Mouse (Mus musculus) limb, embryonic 10.5 days (tissue): ENCODE results near the gene Mindy3. TPM values are rescaled to one million over a fixed set of nuclear protein-coding genes. Genes with fewer than 3 reads are reported as not detected.

ENCODE experiments used
- DNase-seq: peaks from one replicate; pipeline ENCODE4 v3.0.0-alpha.2; 2017; ENCODE audit warnings: low spot score
- H3K27ac ChIP-seq: fragments of 300-500 bp; sonication (generic); 2 replicates; pipeline ENCODE4 v1.5.1; 2016; ENCODE audit warnings: mild to moderate bottlenecking
- H3K27me3 ChIP-seq: fragments of 300-500 bp; sonication (generic); 2 replicates; pipeline ENCODE4 v1.6.1; 2016; ENCODE audit warnings: low read depth, mild to moderate bottlenecking; ENCODE audit not compliant: poor library complexity, severe bottlenecking
- H3K36me3 ChIP-seq: fragments of 300-500 bp; sonication (generic); 2 replicates; pipeline ENCODE4 v1.6.1; 2016; ENCODE audit warnings: mild to moderate bottlenecking, moderate library complexity
- H3K4me1 ChIP-seq: fragments of 300-500 bp; sonication (generic); 2 replicates; pipeline ENCODE4 v1.6.1; 2016
- H3K4me3 ChIP-seq: fragments of 300-500 bp; sonication (generic); 2 replicates; pipeline ENCODE4 v1.5.1; 2016; ENCODE audit warnings: mild to moderate bottlenecking, moderate library complexity
- H3K9me3 ChIP-seq: fragments of 300-500 bp; sonication (generic); replicated peaks from 2 replicates; pipeline ENCODE4 v1.6.1; 2016; ENCODE audit warnings: mild to moderate bottlenecking
- WGBS: fragments of 180-500 bp; shearing (Covaris S2); methylation state at CpG from one replicate; pipeline ENCODE4 v1.1.7; 2016; 5-methylcytosine and 5-hydroxymethylcytosine counted together
- polyA plus RNA-seq: library from polyadenylated mRNA; unstranded; fragments of >200 nt; fragmentation: Nextera tagmentation; extraction: Ambion mirVana; gene quantifications from 2 replicates; pipeline ENCODE4 v1.2.1, GENCODE M21; 2016

Mindy3 gene
- polyA plus RNA-seq, 1 experiment from 2014 or later, result 24.6 TPM

DNA sequence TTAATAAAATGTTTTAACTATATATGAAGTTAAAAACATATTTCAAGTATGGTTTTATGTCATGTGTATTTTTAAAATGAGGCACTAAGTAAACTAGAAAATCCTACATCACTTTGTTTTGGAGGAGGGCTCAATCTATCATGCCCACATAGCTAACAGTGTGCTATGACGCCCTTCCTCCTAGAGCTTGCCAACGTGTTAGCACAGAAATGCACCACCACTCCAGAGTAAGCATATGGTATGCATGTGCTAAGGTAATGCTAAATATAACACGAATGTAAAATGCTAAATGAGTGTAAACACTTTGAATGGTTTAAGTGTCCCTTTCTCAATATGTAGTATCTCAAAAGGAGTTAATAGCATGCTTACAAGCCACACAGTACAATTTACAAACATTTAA is 16.8 kb downstream of the Mindy3 start:
- WGBS, result 78% methylated on average over 3 of the region's 3 CpGs
- H3K4me1 ChIP-seq, result no peaks in the 10 kb centered on the region

DNA sequence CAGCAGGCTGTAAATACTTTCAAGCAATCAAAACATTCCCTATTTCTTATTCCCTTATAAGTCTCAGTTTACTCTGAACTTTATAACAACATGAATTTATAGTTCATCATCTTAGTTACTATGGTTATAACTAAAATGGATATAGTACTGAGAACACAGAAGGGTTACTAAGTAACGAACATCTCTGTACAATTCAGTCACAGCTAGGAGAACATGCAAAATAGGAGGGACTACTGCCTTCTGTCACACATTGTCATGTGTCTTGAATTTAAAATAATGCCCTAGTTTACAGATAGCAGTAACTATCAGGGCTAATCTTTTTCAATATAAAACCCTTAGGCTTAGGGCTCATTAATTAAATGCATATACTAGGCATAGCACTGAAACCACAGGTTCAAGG is 18.1 kb downstream of the Mindy3 start:
- Histone ChIP-seq H3K27ac (no peak overlapping the region), H3K9me3 (no peaks in the 10 kb centered on the region), H3K4me1 (no peaks in the 10 kb centered on the region), H3K36me3 (no peaks in the 10 kb centered on the region), H3K27me3 (no peaks in the 10 kb centered on the region), H3K4me3 (no peak overlapping the region)
- WGBS, result 98% methylated on average over 1 of the region's 1 CpGs
- DNase-seq, result no peak

More for the DNA sequence above, 16.8 kb downstream of the Mindy3 start:
- Histone ChIP-seq H3K9me3 (no peaks in the 10 kb centered on the region), H3K36me3 (no peaks in the 10 kb centered on the region), H3K27ac (no peak overlapping the region), H3K4me3 (no peak overlapping the region), H3K27me3 (no peaks in the 10 kb centered on the region)
- DNase-seq, result no peak

DNA sequence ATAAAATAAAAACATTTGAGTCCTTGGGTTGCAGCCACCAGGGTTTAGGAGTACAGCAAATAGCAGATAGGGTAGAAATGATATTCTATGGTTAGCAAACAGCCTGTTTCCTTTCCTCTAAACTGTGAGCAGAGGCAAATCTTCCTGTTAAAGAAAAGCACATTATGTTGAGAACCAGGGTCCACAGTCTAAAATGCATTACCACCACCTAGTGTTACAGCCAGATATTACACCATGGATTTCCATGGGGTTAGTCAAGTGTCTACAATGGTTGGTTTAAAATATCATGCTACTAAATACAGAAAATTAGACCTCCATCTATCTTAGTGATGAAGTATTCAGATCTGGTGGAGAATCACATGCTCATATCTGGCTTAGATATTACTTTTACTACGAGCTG is 30.2 kb downstream of the Mindy3 start:
- Histone ChIP-seq H3K4me1 (no peaks in the 10 kb centered on the region), H3K9me3 (no peaks in the 10 kb centered on the region), H3K4me3 (no peak overlapping the region), H3K27me3 (no peaks in the 10 kb centered on the region), H3K36me3 (peaks cover 15% of the 10 kb centered on the region), H3K27ac (no peak overlapping the region)
- WGBS, result 45% methylated on average over 1 of the region's 1 CpGs
- no peak for DNase-seq

DNA sequence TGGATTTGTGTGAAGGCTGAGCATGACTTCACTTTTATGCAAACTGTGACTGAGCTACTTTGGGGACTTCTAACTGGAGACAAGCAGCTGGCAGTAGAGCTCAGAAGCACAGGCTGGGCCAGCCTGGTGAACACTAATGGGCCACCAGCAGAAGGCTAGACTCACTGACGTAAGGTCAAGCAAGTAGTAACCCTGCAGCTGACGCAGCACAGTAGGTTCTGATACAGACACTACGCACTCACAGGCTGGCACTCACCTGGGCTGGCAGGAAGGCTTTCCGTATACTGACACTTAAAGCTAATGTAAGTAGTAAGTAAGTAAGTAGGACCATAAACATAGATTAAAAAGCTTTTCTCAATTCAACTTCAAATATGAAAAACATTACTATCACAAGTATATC is 30.7 kb downstream of the Mindy3 start:
- WGBS, result 91% methylated on average over 4 of the region's 4 CpGs
- no peak overlapping the region for H3K27ac ChIP-seq
- no peaks in the 10 kb centered on the region for H3K9me3 ChIP-seq
- no peak overlapping the region for H3K4me3 ChIP-seq
- no peaks in the 10 kb centered on the region for H3K4me1 ChIP-seq
- H3K27me3 ChIP-seq, result no peaks in the 10 kb centered on the region
- DNase-seq, result no peak
- H3K36me3 ChIP-seq, result peaks cover 15% of the 10 kb centered on the region

DNA sequence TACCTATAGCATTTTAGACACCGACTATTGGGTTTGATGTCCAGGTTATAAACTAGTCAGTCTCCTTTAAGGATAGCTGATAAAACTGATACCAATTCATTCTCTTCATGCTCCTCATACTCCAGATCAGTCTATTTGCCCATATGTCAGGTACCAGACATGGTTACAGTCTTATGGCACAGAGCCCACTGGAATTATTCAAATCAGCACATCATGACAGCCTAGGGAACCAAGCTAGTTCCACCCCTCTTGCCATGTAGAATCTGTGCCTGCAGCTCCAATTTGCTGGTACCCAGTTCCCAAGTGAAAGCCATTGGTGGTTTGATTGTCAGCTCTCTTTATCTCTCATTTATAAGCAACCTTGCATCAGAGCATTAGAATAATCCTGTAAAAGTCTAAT is 34.9 kb downstream of the Mindy3 start:
- Histone ChIP-seq H3K4me1 (peaks cover 4% of the 10 kb centered on the region; the same call in 1 of the 2 replicates), H3K27ac (no peak overlapping the region), H3K36me3 (peaks cover 15% of the 10 kb centered on the region), H3K27me3 (no peaks in the 10 kb centered on the region), H3K9me3 (no peaks in the 10 kb centered on the region), H3K4me3 (no peak overlapping the region)
- DNase-seq, result no peak
- WGBS, result 94% methylated on average over 1 of the region's 1 CpGs

DNA sequence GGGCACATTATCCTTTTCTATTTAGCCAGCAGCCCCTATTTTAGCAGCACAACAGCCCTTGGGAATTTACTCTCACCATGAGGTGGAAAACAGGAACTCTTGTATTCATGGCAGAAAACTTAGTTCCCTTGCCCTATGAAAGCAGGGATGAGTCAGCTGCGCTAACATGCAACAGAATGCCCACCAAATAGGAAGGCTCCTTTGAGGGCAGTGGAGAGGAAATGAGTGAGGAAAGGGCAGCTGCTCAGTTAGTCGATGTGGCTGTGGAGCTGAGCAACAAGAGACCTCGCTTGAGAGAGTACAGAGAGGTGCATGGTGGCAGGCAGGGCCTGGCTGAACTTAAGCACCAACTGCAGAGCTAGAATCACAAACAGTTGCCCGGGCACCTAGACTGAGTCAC is 36.6 kb downstream of the Mindy3 start:
- Histone ChIP-seq H3K4me3 (no peak overlapping the region), H3K27ac (peak overlapping the region; percentile 30; the same call in 1 of the 2 replicates), H3K36me3 (peaks cover 15% of the 10 kb centered on the region), H3K9me3 (no peaks in the 10 kb centered on the region), H3K4me1 (peaks cover 4% of the 10 kb centered on the region), H3K27me3 (no peaks in the 10 kb centered on the region)
- no peak for DNase-seq
- 83% methylated on average over 4 of the region's 4 CpGs for WGBS

DNA sequence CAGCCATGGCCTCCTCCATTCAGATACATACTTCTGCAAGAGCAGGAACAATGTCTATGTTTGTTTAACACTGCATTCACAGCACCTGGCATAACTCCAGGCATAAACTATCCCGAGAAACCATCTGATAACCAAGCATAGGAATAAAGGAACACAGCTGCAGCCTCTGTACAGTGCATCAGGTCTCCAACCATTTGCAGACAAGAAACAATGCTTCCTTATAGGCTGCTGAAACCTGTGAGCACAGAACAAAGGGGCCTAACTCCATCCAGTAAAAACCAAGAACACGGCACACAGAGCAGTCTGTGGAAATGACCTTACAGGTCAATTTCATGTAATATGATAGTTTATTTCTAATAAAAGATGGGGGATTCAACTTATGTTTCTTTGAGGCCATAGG is 39.0 kb downstream of the Mindy3 start:
- 86% methylated on average over 2 of the region's 2 CpGs for WGBS
- no peak overlapping the region for H3K4me3 ChIP-seq
- no peaks in the 10 kb centered on the region for H3K27me3 ChIP-seq
- peak overlapping the region; percentile 66 for H3K27ac ChIP-seq
- H3K4me1 ChIP-seq, result peaks cover 7% of the 10 kb centered on the region
- H3K9me3 ChIP-seq, result no peaks in the 10 kb centered on the region
- H3K36me3 ChIP-seq, result peaks cover 8% of the 10 kb centered on the region
- DNase-seq, result no peak

DNA sequence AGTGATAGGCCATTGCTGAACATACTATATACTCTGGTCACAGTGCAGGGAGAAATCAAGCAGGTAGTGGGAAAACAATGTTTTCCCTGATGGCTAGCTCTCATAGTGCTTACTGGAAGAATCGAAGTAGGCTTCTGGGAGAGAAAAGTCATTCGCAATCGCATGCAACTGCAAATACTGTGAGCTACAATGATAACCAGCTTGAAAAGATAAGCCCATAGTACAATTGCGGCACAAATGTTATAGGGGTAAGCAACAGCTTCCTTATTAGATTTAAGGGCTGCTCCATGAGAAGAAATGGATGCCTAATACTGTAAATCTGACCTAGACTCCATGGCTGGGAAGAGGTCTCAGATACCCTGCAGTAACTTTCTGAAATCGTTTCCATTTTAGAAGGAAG is 40.7 kb downstream of the Mindy3 start:
- DNase-seq, result no peak
- Histone ChIP-seq H3K27ac (no peak overlapping the region), H3K27me3 (no peaks in the 10 kb centered on the region), H3K4me3 (no peak overlapping the region), H3K9me3 (no peaks in the 10 kb centered on the region), H3K36me3 (no peaks in the 10 kb centered on the region), H3K4me1 (peaks cover 15% of the 10 kb centered on the region)
- 97% methylated on average over 5 of the region's 5 CpGs for WGBS

DNA sequence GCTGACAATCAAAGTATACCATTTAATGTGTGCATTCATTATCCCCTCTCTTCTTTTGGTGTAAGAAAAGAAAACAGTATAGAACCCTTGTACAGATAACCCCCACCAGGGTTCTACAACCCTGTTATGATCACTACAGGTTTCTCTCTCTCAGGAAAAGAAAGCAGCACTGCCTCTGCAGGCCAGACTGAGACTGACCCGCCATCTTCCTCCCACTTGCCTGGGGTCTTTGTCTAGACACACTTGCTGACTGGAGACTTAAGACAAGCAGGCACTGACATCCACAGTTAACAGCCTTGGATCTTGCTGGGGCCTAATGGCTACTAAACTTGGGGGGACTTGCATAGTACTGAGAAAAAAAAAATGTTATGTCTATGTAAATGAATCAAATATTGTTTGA is 42.2 kb downstream of the Mindy3 start:
- 62% methylated on average over 1 of the region's 1 CpGs for WGBS
- H3K27ac ChIP-seq, result peak overlapping the region; percentile 62
- no peak for DNase-seq

DNA sequence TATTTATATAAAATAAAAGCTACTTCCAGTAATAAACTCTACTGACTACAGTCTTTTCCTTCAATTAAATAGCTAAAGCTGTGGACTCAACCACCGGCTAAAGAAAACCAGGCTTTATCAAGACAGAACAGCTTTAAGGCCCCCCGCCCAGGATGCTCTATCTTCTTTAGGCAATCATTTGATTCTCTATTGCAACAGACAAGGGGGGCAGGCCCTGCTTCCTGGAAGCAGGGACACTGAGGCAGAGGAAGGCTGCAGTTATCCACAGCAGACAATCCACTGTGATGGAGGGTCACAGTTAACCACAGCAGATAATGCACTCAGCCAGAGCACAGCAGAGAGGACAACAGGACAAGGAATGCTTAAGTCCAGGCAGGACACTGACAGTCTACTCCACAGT is 46.4 kb downstream of the Mindy3 start:
- Histone ChIP-seq H3K9me3 (no peaks in the 10 kb centered on the region), H3K4me1 (peaks cover 11% of the 10 kb centered on the region), H3K36me3 (no peaks in the 10 kb centered on the region), H3K27me3 (no peaks in the 10 kb centered on the region), H3K4me3 (no peak overlapping the region), H3K27ac (no peak overlapping the region)
- no peak for DNase-seq
- 88% methylated on average over 2 of the region's 2 CpGs for WGBS

More for the DNA sequence above, 42.2 kb downstream of the Mindy3 start:
- H3K9me3 ChIP-seq, result no peaks in the 10 kb centered on the region
- no peak overlapping the region for H3K4me3 ChIP-seq
- H3K27me3 ChIP-seq, result no peaks in the 10 kb centered on the region
- H3K4me1 ChIP-seq, result peaks cover 15% of the 10 kb centered on the region
- H3K36me3 ChIP-seq, result no peaks in the 10 kb centered on the region

DNA sequence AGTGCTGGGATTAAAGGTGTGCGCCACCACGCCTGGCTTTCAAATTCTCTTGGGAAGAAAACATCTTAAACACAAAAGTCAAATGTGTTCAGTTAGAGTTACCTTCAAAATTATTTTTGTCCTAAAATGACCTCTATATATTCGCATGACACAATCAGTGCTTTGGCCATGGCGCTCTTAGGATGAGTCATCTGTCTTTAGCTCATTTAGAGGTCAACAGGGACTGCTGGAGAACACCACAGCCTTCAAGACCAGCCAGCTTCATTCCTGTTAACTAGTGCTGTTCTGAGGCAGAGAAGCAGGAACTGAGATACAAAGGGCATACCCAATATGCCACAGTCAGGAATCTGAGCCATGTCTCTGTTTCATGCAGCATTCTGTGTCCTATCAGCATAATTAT is 47.9 kb downstream of the Mindy3 start:
- Histone ChIP-seq H3K4me3 (no peak overlapping the region), H3K9me3 (no peaks in the 10 kb centered on the region), H3K27me3 (no peaks in the 10 kb centered on the region), H3K27ac (no peak overlapping the region), H3K4me1 (peaks cover 8% of the 10 kb centered on the region; the same call in 1 of the 2 replicates), H3K36me3 (no peaks in the 10 kb centered on the region)
- WGBS, result 98% methylated on average over 4 of the region's 4 CpGs
- DNase-seq, result no peak

DNA sequence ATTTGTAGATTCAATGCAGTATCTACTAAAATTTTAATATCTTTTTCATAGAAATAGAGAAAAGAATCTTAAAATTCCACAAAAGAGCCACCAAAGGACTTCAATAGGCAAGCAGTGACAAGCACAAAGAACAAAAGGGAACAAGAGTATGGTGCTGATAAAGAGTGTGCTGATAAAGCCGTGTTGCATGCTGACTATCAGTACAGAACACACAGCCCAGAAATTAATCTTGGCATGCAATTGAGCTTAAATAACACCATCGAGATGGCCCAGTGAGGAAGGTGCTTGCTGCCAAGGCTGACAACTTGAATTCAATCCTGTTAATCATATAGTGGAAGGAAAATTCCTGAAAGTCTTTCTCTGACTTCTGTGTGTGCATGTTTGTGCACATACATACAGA is 50.8 kb downstream of the Mindy3 start:
- no peaks in the 10 kb centered on the region for H3K9me3 ChIP-seq
- WGBS, result 87% methylated on average over 2 of the region's 2 CpGs
- H3K4me3 ChIP-seq, result no peak overlapping the region
- no peaks in the 10 kb centered on the region for H3K4me1 ChIP-seq
- no peak overlapping the region for H3K27ac ChIP-seq
- peaks cover 2% of the 10 kb centered on the region for H3K36me3 ChIP-seq
- no peak for DNase-seq
- H3K27me3 ChIP-seq, result no peaks in the 10 kb centered on the region

DNA sequence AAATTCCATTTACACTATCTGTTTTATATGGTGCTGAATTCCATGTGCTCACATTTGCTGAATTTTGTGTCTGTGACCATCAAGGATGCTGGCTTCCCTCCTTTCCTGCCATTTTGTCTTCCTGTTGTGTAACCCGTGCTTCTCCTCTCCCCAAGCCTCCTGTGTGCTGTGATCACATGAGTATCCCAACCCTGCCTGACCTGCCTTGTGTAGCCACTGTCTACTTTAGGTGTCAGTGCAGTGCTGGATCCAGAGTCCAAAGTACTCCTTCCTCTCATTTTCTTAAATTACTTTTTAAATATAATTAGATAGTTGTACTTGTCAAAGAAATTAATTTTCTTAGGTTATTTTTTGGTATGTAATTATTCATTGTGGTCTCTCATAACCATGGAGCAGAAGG is 51.3 kb downstream of the Mindy3 start:
- no peak overlapping the region for H3K27ac ChIP-seq
- no peak for DNase-seq
- H3K36me3 ChIP-seq, result peaks cover 4% of the 10 kb centered on the region
- H3K4me3 ChIP-seq, result no peak overlapping the region
- H3K27me3 ChIP-seq, result no peaks in the 10 kb centered on the region
- whole genome bisulfite sequencing, result 97% methylated on average over 1 of the region's 1 CpGs
- H3K4me1 ChIP-seq, result no peaks in the 10 kb centered on the region
- no peaks in the 10 kb centered on the region for H3K9me3 ChIP-seq

DNA sequence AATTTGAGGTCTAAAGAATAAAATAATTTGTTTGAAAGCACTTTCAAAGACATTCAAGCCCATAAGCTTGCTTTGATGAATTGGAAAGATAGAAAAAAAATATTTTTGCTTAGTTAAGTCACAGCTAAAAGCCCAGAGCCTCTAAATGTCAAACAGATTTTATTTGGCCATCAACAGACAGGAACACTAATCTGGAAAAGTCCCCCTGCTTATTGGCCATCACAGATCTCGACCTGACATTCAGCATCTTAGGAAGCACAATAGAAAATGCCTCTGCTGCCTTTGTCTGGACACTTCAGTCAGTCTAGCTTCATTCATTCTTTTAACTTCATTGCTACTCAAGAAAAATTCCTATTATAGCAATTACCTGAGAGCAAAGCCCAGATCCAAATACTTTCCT is 58.0 kb downstream of the Mindy3 start:
- Histone ChIP-seq H3K4me3 (no peak overlapping the region), H3K4me1 (no peaks in the 10 kb centered on the region), H3K27ac (no peak overlapping the region), H3K9me3 (no peaks in the 10 kb centered on the region), H3K27me3 (no peaks in the 10 kb centered on the region), H3K36me3 (peaks cover 27% of the 10 kb centered on the region)
- WGBS, result 83% methylated on average over 1 of the region's 1 CpGs
- DNase-seq, result no peak
